Mouse (Mus musculus) layer of hippocampus, postnatal 25 days (tissue): ENCODE data around the gene Gm45140. TPM values are rescaled to one million over a fixed set of nuclear protein-coding genes. Genes with fewer than 3 reads are reported as not detected.

Source experiments
- DNase-seq, 2 experiments: peaks; one replicate each; pipeline ENCODE4 v3.0.0; 2022; ENCODE audit warnings: mixed read lengths in 2 of 2, low spot score in 1 of 2; ENCODE audit errors: extremely low spot score in 1 of 2
- total RNA-seq, 2 experiments: library from RNA; stranded (reverse); gene quantifications; 2 replicates each; pipeline ENCODE4 v1.2.3; 2021

Gene Gm45140
- total RNA-seq, 2 experiments from 2014 or later = 1.0 to 2.3 TPM

DNA sequence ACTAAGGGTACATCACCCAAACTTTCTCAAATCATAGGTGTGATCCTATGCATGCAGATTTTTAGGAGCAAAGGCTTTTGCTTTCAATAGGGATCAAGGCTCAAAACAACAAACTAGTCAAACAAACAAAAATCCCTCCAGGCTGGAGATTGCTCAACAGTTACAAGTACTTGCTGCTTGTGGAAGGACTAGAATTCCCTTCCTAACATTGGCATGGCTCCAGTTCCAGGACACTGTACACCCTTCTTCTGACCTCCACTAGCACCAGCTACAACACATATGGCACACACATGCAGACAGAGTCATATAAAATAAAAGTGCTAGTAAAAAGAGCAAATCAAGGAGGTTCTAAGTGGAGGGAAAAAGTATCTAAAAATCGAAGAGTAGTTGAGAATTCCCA is 11.2 kb upstream of the Gm45140 start:
- no peak for DNase-seq

DNA sequence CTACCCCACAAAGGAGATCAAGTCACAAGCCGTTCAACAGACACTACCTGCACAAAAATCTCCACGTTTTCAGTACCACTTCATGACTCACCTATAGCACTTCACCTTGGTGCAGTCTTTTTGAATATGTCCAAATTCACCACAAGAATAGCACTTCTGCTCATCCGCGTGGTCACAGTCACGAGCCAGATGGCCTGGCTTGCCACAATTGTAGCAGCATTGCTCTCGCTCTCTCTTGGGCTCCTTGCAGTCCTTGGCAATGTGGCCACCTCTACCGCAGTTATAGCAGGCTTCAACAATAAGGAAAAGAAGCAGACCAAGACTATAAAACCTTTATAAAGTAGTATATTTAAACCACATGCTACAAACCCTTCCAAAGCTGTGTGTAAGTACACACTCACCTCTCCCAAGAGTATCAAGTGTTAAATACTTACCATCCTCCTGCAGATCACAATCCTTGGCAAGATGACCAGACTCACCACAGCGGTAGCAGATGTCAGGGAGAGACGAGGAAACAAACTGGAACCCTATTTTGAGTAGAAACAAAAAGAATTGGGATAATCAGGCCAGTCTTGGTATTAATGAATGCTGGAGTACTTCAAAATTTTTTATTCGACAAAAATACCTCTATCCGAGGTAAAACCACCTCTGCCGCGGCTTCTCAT is 9.6 kb upstream of the Gm45140 start:
- DNase-seq = no peak

DNA sequence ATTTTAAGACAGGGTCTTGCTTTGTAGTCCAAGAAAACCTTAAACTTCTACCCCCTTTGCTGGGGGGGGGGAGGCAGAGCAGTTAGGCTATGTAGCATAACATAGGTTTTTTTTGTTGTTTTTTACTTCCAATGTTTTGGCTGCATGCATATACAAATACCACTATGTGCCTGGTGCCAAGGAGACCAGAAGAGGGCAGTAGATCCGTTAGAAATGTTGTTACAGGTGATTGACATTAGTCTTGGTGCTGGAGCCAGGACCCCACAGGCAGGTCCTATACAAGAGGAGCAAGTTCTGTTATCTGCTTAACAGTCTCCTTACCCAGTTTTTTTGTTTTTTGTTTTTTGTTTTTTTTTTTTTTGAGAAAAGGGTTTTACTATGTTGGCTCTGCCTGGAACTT is 6.7 kb upstream of the Gm45140 start:
- DNase-seq = no peak

DNA sequence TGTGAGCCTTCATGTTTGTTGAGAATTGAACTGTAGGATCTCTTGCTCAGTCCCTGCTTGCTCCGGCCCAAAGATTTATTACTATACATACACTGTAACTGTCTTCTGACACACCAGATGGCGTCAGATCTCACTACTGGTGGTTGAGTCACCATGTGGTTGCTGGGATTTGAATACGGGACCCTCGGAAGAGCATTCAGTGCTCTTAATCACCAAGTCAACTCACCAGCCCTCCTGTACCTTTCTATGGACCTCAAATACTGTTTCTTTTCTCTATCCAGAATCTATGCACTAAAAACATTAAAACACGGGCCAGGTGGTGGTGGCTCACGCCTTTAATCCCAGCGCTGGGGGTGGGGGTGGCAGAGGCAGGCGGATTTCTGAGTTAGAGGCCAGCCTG is 6.0 kb upstream of the Gm45140 start:
- no peak for DNase-seq

DNA sequence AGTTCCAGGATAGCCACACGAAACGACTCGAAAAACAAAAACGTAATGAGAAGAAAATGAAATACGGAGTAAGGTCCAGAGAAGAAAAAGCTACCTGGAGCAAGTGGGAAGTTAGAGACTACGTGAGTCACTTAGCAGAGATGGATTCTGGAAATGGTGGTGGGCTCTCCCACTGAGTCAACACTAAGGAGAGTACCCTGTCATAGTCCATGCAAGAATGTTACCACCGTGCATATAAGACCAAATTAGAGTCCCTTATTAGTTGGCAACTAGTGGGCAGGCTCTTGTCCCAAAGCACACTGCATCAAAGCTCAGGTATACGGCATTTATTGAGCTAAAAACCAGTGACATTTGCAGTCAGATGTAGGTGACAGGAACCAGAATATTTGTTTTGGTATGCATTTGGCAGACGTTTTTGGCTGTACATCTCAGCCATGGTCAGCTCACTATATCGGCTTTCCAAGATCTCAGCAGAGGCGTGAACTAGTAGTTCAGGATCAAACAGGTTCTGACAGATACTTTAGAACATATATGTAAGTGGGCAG is 4.3 kb upstream of the Gm45140 start:
- no peak for DNase-seq

DNA sequence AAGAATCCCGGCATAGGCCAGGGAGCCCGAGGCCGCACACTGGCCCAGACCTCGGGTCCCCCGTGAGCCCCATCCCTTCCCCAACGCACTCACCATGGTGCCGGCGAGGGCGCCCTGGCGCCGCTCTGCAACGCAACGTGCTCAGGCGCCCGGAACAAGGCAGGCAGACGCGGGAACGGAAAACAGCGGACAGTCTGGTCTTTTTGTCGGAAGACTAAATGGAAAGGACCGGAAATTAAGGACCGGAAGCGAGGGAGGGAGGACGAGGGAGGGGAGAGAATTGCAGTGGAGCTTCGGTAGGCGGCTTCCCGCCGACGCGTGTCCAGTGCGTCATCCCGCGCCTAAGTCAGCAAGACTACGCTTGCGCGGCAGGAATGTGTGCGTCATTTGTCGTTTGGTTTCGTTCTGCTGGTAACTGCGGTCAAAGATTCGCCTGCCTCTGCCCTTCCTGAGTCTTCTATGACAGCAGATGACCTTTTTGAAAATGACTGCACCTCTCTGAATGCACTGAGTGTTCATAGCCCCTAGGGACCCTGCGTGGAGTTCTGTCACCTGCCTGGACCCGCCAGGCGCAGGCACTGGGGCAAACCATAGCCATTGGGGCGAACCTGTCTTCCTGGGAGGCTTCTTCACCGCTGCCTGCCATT is 3.1 kb upstream of the Gm45140 start, which contains the start of gene Isy1:
Isy1 (minus strand) TSS at position 248 of the 647 bp plus-strand sequence.
- DNase-seq = peak; percentile 82 to 90

DNA sequence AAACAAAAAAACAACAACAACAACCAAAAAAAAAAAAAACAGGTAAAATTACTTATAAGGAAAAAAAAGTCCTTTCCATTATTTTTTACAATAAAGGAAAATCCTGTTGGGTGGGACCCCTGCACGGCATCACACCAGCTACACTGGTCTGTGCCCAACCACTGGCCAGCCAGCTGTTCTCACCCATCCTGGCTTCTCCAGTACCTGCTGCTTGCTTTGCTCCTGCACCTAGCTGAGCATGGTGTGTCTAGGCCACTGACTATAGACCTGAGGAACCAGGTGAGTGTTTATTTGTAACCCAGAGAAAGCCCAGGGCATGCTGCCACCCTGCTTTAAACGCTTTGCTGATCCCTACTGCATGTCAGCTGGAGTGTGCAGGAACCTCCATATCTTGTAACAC is 15.2 kb downstream of the Gm45140 start:
- no peak for DNase-seq

DNA sequence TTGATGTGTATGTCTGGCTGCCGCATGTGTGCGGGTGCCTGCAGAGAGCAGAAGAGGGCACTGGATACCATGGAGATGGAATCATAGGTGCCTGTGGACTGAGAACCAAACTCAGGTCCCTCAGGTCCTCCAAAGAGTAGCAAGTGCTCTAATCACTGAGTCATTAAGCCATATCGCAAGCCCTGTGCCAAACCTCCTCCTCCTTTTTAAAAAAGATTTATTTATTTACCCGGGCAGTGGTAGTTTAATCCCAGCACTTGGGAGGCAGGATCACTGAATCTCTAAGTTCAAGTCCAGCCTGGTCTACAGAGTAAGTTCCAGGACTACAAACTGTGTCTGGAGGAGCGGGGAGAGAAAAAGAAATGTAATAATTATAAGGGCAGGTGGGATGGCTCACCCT is 21.1 kb downstream of the Gm45140 start:
- no peak for DNase-seq

DNA sequence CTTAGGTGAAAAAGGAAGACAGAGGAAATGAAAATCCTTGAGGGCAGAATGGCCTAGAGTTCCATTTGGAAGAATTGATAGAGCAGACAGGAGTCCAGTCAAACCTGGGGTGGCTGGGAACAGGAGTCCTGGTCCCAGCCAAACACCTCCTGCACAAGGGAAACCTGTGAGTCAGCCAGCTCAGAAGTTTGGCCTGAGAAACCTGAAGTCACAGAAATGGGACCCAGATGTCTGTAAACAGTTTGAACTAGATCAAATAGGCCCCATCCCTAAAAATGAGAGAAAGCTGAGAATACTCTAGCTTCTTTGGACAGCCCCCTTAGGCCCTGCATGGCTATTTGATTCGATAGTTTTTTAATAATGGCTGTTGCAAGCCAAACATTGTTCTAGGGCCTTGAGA is 22.9 kb downstream of the Gm45140 start:
- no peak for DNase-seq

DNA sequence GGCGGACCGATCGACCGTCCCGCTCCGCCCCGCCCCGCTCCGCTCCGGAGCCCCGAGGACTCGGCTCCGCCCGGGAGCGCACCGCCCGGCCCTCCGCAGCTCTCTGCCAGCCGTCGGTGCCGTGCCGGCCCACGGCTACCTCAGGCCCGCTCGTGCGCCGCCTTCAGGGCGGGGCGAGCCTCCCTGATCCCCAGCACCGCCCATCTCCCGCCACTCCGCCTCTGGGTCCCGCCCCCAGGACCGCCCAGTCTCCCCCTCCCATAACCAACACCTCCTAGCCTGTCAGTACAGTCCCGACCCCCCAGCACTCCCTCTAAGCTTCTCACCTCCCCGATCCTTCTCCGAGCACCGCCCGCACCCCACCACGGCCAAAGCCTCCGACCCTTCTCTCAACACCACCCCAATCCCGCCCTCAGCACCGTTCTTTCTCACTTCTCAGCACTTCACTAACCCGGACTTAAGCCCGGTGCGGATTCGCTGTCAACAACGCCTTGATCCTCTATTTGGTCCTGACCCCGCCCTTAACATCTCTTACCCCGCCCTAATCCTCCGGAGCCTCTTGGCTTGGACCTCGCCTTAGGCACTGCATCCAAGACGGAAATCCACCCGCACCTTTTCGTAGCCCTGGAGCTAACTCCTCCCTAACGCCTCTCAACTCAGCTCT is 23.8 kb downstream of the Gm45140 start, which contains the start of gene Rab43:
Rab43 (minus strand) TSS at position 490 of the 664 bp plus-strand sequence.
- DNase-seq = peak; percentile 75 to 78

DNA sequence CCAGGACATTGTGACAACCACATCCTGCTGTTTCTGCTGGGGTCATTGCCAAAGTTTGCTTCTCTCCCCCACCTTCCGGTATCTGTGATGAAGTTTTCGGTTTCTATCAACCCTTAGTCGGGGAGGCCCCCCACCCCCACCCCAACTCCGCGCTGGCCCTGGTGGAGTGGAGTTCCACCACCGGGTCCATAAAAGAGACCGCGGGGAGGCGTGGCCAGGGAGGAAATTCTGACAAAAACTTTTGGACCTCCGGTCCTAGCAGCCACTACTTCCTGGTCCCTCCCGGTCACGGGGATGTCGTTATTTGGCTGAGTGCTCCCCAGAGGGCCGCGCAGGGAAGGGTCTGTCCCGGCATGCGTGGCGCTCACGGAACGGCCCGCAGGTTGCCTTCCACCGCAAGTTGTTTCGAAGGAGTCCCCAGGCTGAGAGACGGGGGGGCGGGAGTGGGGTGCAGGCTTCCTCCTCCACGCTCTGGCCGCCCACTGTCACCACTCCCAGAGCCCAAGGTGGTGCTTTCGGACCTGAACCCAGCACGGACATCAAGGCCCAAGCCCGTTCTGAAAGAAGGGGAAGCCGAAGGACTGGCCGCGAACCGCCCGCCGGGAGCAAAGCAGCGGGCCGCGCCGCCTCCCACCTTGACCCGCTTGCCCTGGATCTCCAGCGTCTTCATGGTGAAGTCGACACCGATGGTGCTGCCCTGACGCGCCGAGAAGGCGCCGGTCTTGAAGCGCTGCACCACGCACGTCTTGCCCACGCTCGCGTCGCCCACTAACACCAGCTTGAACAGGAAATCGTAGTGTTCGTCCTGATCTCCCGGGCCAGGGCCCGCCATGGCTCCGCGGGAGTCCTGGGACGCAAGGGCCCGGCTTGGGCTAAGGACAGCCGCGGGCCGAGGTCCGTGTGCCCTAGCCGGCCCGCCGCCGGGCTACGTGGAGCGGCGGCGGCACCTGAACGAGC is 24.6 kb downstream of the Gm45140 start:
- peak; percentile 25 to 30 for DNase-seq

DNA sequence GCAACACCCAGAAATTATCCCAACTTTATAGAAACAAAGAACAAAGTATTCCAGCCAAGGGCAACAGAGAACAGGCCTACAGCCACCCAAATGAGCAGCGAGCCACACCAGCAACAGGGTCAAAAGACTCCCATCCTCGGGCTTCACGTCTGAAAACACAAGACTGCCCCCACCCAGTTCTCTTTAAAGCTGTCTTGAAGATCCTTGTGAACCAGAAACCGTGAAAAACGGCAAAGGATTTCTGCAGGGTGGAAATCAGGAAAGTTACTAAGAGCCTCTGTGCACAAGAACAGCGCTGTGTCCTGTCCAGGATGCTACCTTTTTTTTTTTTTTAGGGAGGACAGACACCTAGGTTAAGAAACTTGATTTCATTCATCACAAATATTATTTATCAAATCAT is 25.3 kb downstream of the Gm45140 start:
- no peak for DNase-seq

DNA sequence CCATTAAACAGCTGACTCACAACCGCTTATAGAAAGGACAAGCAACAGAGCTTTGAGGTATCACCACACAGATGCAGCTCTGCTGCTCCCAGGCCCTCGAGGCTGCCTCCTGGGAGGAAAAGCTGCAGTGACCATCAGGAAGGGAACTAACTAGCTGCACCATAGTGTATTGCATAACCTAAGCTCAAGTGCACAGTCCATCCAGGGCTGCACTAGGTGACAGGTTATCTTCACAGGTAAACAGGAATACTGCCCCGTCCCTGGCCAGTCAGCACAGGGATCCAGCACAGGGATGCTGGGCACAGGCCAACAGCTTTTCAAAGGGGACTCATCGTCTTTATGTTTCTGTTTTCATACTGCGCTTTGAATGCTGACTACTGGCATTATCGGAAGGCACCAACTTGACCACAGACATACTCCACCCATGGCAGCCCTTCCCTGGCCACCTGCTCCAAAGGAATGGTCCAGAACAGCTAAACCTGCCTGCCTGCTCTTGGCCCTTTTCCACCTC is 25.9 kb downstream of the Gm45140 start:
- no peak for DNase-seq

DNA sequence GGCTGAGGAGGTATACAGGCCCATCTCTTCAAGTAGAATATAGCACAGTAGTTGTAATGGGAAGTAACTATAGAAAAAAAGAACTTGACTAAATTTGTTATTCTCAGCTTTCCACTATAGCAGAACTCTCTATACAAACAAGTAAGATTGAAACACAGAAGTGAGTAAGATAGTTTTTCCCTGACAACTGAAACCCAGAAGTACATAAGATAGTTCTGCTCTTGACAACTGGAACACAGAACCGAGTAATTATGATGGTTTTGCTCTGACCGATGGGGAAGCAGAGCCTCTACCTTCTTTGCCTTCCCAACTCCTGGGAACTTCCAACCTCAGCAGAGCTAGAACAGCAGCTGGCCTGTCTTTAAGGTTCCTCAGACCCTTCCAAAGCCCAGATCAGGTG is 26.5 kb downstream of the Gm45140 start:
- DNase-seq = no peak

DNA sequence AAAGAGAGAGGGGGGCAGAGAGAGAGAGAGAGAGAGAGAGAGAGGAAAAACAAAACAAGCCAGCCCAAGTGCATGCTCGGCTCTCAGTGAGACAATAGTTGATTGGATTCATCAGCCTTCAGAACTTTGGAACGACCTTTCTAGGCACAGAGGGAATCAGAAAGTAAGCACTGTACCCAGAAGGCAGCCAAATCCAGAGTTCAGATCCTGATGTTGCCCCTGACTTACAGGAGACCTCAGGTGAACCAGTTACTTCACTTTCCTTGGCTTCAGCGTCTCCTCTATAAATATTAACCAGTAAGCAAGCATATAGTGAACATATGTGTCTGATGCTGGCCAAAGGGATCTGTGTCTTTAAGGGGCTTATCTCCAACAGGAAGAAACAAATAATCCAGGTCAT is 27.1 kb downstream of the Gm45140 start:
- DNase-seq = no peak

DNA sequence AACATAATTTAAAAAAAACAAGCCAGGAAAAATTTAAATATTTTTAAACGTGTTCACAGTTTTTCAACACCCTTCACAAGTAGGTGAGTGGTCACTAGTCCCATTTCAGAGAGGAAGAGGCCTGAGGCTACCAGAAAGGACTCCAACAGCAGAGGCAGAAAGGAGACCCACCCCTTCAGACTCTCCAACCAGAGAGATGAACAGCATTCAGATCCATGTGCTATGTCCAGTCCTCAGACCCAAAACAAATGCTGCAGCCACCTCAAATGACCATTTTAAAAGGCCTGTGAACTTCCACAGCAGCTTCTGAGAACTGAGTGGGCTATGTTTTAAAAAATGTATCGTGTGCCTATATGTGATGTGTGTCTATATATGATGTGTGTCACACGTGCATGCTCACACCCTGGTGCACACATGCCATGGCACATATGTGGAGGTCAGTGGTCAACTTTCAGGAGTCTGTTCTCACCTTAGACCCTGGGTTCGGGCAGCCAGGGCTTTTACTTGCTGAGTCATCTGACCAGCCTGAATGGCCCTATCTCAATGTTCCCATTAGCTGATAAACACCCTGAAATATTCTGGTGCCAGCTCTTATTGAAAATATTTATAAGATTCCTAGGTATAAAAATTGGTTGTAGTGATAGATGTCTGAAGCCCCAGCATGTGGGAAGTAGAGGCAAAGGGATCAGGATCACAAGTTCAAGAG is 27.7 kb downstream of the Gm45140 start:
- DNase-seq = no peak

DNA sequence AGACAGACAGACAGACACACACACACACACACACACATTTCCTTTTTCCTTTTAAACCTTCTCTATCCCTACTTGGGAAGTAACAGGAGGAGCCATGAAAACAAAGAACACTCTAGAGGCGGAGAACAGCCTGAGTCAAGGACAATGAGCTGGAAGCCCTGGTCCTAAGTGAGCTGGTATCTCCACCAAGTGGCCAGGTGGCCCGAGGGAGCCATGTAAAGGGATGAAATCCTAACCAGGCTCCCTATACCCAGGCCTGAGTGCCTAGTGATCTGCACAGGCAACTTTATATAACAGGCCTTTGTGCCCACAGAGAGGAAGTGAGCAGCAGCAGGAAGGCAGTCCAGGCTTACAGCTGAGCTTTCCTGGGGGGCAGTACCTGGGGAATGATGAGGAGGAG is 28.7 kb downstream of the Gm45140 start:
- DNase-seq = no peak

DNA sequence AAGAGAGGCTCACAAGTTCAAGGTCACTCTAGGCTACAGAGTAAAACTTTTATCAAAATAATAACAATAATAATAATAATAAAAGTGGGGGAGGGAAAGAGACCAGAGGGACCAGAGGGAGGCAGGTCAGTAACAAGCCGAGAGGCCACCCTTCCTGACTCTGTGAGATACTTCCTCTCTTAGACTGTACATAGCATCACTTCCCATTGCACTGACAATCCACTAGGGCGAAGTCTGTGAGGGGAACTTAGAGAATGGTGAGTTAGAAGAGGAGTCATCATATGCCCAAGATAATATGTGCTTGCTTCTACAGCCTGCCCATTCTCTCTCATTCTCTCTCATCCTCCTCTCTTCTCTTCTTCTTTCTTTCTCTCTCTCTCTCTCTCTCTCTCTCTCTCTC is 29.6 kb downstream of the Gm45140 start:
- DNase-seq = no peak

DNA sequence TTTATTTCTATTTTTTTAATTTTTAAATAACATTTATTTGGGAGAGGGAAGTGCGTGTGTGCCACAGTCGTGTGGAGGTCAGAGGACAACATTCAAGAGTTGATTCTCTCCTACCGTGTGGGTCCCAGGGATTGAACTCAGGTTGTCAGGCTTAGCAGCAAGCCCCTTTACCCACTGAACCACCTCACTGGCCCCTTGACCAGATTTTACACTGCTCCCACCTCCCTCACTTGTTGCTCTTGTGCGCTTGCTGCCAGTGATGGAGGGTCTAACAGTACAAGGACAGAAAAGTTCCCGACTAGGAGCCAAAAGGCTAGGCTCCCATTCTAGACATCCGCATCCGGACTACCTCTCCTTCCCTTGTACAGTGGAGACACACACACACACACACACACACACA is 30.1 kb downstream of the Gm45140 start:
- no peak for DNase-seq
